Mouse (Mus musculus): ENCODE data around the gene Vezt.

GRCm38 (mm10) chr10:93915531-93916275 is 119.9 kb downstream of the Vezt start:
- TF ChIP-seq CTCF (IDR thresholded peaks at IDR 0.05; ENCODE audit: extremely low read depth, insufficient read depth, low read length) = no peak
- TF ChIP-seq POLR2A (IDR thresholded peaks at IDR 0.05; ENCODE audit: extremely low read depth, insufficient read depth, low read length) = no peak
